Mouse (Mus musculus) cerebellum, adult 11 months (tissue): ENCODE data around the gene Alyref2.
A peak's percentile ranks its signal among the peaks of the same experiment; 100 is the strongest.
"Not testable (repeated sequence)": the region's sequence is repeated elsewhere in the genome, so short reads cannot be mapped to it uniquely, and the experiment has no call there.

Experiments
- DNase-seq: peaks from one replicate; pipeline ENCODE4 v3.0.0; 2022

The Alyref2 gene

DNA sequence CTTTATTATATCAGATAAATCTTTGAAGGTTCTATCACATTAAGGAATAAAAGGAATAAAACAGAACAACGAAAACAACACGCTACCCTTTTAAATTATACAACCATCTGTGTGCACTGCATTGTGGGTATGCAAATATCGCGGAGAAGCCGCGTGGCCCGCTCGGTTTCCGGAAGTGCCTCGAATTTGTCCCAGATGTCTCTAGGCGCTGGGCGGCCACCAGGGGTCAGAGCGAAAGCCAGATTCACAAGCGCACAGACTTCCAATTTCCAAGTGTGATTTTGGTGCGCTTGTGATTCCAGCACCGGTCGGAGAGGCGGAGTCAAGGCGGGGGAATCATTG is at the start of gene Alyref2:
Gene Alyref2 (plus strand): TSS at position 229 of the 342 bp plus-strand sequence.
- peak; percentile 86 for DNase-seq

DNA sequence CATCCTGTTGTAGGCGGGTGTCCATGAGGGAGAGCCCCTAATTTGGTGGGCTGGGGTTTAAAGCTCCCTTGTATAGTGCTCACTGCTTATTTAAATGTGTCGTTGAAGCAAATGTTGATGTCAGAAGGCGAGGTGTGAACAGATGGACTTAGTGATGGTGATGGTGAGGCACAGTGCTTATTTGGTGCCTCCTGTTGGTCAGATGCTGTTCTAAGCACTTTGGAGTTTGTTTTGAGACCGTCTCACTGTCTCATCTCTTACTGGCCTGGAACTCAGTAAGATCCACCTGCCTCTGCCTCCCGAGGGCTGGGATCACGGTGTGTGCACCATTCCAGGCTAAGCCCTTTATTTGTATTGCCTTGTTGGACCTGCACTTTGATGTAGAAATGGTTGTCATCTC is 48.4 kb upstream of the Alyref2 start:
- no peak for DNase-seq

DNA sequence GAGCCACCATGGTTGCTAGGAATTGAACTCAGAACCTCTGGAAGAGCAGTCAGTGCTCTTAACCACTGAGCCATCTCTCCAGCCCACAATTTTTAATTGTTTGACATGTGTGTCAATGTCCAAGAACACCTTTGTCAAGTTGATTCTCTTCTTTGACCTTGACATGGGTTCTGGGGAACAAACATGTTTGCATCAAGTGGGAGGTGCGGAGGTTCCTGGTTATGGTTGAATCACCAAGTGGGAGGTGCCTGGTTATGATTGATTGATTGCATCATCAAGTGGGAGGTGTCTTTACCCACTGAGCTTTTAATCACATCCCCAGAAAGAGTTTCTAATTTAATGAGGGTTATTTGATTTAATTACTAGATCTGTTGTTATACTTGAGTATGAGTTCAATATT is 45.7 kb upstream of the Alyref2 start:
- no peak for DNase-seq

DNA sequence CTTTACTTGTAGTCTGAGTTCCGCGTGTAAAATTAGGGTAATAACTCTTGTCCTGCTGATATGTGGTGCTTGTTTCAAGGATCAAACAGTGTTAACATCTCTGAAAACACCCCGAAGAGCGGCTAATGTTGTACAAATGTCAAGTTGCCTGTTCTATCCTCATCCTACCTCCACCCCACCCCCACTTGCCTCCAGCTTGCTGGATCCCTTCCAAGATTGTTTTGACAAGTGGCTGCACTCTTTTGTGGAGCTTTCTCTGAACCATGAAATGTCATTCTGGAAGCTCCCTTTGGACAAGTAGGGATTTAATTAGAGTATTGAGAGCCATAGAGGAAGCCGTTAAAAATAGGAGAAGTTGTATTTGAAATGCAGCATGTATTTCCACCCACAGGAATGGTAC is 43.5 kb upstream of the Alyref2 start:
- no peak for DNase-seq

DNA sequence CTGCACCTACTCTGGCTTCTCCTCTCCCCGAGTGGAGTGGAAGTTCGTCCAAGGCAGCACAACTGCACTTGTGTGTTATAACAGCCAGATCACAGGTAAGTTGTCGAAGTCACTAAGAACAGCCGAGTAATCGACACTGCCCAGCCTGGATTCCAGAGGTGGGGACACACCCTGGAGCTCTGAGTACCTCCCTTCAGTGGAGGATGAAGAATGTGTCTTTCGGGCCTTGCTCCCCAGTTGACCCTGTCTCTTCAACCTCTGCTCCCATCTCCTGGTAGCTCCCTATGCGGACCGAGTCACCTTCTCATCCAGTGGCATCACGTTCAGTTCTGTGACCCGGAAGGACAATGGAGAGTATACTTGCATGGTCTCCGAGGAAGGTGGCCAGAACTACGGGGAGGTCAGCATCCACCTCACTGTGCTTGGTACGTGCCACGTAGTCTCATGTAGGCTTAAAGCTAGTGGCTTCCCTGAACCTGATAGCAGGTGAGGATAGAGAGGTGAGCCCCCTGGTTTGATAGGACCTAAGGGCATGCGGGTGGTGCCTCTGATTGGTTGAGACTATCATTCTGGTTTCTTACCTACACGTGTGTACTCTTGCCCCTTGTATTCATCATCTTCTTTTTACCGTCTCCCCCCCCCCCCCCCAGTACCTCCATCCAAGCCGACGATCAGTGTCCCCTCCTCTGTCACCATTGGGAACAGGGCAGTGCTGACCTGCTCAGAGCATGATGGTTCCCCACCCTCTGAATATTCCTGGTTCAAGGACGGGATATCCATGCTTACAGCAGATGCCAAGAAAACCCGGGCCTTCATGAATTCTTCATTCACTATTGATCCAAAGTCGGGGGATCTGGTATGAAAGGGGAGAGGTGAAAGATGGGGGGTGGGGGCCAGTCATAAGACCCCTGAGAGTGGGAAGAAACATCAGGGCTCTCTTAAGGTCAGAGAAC is 42.5 kb upstream of the Alyref2 start:
- DNase-seq = no peak

DNA sequence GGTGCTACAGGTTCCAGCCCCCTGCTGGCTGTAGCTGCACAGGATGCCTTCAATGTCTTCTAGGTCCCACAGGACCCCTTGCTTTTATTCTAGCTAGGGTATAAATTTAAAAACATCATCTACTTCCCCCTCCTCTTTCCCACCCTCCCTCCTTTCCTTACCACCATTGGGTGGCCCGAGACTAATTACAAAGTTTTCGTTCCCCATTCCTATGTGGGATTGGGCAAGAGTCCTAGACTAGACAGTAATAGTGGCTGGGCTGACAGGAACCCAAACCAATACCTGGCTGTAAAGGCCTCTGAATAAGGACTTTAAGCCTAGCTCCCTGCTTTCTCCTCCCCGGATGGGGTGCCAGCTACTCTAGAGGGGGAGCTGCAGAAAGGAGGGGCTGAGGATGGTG is 40.1 kb upstream of the Alyref2 start:
- no peak for DNase-seq

DNA sequence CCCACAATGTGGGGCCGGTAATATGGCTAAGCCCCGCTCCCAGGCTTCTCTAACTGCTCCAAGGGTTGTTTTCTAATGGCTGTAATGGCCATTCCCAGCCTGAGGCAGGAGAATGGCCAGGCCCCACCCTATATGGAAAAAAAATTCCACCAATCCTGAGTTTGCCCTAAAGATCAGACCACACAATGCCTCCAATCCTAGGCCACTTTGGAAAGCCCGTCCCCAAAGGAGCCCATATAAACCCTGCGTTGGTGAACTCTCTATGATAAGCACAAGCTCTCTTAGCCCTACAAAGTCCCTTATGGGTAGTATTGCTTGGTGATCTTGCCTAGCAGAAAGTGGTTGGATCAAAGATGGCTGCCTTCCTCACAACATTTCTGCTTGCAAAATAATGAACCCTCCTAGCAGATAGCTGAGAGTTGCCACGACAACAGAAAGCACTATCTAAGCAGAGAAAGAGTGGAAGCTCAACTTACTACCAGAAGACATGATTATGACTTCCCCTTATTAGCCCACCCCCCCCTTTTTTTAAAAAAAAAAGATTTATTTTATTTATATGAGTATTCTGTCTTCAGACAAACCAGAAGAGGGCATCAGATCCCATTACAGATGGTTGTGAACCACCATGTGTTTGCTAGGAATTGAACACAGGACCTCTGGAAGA is 37.4 kb upstream of the Alyref2 start:
- DNase-seq = no peak

DNA sequence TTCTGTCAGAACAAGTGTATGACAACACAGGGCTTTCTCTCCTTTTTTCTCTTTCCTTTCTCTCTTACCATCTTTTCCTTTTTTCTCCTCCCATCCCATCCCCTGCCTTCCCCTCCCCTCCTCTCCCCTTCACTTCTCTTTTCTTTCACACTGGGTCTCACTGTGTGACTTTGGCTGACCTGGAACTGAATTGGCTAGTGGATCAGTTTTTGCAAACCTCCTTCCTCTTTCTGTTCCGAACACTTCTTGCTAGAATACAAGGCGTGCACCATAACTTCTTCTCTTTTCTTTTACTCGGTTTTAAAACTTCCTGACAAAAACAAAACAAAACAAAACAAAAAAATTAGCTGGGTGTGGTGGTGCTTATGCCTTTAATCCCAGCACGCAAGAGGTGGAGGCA is 36.7 kb upstream of the Alyref2 start:
- DNase-seq = no peak

DNA sequence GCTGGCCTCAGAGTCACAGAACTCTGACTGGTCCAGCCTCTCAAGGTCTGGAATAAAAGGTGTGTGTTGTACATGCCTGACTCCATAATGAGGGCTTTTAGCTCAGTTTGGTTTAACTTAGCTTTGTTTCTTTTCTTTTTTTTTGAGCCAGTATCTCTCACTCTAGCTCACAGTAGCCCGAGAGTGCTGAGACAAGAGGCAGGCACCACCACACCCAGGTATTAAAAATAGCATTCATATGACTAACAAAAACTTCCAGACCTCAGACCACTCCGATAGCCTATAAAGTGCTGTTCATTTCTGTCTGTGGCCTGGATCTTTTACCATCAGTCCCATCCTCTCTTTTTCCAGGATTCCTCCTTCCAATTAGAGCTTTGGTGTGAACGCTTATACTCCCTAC is 33.6 kb upstream of the Alyref2 start:
- DNase-seq = no peak

DNA sequence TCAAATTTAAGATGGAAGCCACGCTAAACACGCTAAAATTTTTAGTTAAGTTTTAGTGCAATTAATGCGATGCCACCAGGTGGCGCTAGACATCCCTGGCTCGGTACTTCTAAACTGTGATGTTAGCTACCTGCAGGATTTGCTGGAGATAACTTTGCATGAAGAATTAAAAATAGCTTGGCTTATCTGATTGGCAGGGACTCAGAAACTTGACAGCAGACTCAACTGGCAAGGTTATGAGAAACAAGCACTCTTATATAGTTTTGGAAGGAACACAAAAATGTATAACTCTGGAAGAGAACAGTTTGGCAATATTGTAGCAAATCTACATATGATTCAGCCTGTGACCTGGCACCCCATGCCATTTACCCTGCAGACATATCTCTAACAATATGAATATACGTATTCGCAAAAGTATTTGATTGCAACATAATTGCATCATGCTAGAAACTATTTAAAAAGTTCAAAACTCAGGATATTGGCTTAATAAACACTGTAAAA is 32.9 kb upstream of the Alyref2 start:
- DNase-seq = peak; percentile 34

DNA sequence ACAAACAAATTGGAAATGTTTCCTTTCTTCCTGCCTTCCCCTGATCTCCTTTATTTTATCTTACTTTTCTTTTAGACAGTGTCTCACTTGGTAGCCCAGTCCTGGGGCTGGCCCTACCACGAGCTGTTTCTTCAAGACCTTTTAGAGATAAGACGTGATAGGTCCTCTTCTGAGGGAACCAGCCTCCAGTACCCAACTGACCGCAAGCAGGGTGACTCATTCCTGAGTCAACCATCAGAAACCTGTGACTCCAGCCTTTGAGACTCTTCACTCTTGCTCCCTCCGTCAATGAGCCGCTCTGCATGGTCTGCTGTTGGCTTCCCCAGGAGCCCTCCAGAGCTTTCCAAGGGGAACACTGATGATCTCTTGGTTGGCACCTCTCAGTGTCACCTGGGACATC is 32.4 kb upstream of the Alyref2 start:
- no peak for DNase-seq

DNA sequence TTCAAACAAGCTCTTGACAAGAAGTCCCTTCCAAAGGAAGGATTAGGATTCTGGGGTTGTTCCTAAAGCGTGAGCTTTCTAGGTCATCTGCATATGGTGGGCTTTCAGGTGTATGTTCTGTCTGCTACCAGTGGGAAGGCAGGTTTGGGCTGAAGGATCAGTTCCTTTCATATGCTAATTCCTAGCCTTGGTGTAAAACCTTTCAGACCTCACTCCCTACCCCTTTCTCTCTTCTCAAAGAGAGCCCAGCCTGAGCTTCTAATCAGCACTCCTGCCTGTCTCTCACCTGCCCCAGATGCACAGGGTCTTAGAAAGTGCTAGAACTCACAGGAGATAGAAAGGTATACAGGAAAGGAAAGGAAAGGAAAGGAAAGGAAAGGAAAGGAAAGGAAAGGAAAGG is 31.8 kb upstream of the Alyref2 start:
- no peak for DNase-seq

DNA sequence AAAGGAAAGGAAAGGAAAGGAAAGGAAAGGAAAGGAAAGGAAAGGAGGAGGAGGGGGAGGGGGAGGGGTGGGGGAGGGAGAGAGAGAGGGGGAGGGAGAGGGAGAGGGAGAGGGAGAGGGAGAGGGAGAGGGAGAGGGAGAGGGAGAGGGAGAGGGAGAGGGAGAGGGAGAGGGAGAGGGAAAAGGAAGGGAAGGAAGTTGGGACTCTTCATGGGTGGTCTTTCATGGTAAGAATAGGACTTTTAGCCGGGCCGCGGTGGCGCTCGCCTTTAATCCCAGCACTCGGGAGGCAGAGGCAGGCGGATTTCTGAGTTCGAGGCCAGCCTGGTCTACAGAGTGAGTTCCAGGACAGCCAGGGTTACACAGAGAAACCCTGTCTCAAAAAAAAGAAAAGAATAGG is 31.3 kb upstream of the Alyref2 start:
- DNase-seq = not testable (repeated sequence)

DNA sequence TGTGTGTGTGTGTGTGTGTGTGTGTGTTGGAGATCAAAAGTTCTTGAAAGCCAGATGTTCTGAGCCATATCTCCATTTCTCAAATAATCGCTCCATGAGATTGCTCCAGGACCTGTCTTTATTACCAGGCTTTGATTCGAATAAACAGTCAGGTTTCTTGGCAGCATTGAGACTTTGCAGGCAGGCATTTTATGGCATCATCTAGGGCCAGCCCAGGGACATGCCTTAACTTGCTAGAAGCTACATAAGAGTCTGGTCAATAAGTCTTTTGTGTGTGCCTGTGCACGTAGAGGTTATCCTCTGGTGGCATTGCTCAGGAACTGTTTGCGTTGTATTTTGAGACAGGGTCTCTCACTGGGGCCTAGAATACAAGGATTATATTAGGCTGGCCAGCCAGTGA is 29.8 kb upstream of the Alyref2 start:
- DNase-seq = no peak

DNA sequence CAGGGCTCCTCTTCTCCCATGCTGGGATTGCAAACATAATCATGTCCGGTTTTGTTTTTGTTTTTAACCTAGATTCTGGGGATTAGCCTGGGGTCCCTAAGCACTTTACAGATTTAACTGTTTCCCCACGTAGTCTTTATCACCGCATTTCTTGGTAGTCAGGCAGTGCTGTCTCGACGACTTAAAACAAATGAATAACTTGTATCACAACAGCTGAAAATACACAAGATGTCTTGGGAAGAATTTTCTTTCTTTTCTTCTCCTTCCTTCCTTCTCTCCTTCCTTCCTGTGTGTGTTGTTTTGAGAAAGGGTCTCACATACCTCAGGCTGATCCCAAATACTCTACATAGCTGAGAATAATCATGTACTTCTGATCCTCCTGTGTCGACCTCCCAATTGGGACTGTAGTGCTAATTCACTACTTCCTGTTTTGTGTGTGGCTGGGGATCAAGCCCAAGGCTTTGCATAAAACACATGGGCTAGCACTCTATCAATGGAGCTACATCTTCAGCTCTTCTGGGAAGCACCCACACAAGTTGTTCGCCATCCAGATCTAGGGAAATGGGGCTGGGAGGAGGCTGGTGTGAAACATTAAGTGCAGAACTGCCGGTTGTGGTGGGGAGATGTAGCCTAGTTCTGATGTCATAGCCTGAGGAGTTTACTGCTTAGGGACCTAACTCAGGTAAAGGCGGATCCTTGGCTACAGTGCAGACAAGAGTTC is 29.2 kb upstream of the Alyref2 start:
- DNase-seq = no peak

DNA sequence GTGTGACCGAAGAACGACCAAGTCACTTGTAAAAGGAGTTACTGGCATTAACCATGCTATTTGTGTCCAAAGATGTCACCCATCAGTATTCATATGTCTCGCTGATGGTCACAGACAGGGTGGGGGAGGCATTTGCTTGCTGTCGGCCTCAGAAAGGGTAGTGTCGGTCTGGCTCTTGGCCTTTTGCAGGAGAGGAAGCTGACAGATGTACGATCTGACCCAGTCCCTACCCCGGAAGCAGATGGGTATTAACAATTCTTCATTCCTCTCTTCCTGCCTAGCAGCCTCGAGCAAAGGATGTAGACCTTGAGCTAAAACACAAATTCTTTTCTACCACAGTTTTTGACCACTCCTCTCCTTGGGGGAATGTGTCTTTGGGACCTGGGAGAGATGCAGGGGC is 26.2 kb upstream of the Alyref2 start:
- DNase-seq = no peak

DNA sequence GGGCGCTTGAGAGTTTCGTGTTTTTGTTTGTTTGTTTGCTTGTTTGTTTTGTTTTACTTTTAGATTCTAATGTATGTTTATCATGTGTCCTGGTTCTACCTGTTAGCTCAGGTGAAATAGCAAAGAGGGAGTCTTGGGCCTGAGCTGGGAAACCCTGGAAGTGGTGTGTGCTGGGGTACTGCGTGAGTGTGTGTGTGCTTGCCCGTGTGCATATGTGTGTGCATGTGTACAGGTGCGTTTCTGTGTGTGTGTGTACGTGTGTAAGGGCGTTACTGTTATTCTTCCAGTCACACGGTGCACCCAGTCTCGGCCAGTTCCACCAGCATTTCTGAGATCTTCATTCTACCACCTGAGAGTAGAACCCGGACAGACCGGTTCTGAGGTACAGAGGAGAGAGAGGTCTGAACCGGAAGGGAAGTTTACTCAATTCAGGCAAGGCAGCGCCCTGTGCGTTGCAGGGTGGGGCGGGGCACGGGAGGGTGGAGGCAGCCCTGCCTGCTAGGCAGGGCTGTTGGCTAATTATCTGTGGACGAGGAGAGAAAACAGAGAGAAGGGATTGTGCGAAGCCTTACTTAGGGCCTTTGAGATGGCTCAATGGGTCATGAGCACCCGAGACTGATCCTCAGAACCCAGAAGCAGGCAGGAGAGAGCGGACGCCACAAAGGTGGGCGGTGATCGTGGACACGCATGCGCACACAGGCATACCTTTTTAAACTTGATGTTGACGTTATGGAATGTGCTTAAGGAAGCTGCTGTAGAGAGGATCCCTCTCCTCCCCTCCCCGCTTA is 25.3 kb upstream of the Alyref2 start:
- DNase-seq = no peak

DNA sequence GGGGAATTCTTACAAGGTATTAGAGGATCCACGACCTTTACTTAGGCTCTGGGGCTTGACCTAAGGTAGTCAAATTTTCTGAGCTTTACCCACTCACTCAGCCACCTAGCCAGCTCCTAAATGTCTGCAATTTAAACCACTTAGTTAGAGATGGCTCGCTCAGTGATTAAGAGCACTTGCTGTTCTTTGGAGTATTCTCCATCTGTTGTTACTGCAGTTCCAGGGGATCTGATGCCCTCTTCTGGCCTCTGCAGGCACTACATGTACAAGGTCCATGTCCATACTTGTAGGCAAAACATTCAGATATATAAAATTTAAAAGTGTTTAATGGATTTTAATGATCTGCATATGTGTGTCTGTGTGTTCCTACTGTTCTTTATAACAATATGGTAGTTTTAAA is 24.3 kb upstream of the Alyref2 start:
- peak; percentile 47 for DNase-seq

DNA sequence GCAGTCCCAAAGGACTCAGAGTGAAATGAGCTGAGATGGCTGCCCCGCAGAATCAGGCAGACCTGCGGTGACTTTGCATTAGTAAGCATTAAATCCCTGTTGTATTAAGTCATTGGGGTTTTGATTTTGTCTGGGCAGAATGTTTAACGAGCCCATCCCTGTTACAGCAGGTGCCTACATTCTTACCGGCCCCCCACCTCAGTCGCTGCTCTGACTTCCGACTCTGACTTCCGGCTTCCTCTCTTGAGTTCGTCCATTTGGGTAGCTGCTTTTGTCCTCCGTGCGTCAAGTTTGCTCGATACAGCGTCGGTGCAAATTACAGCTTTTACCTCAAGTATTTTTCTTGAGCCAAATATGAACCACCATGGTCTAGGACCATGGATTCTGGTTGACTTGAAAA is 9.0 kb upstream of the Alyref2 start:
- no peak for DNase-seq

DNA sequence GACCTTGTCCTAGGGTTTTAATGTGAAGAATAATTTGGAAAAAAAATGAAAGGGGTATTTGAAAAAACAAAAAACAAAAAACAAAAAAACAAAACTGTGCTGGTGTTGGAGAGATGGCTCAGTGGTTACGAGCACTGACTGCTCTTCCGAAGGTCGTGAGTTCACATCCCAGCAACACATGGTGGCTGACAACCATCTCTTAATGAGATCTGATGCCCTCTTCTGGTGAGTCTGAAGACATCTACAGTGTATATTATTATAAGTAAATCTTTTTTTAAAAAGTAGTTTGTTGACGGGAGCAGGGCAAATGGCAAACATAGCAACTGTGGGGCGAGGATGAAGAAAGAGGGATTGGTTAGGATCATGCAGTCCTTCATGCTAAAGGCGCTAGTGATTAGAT is 7.9 kb upstream of the Alyref2 start:
- DNase-seq = no peak

DNA sequence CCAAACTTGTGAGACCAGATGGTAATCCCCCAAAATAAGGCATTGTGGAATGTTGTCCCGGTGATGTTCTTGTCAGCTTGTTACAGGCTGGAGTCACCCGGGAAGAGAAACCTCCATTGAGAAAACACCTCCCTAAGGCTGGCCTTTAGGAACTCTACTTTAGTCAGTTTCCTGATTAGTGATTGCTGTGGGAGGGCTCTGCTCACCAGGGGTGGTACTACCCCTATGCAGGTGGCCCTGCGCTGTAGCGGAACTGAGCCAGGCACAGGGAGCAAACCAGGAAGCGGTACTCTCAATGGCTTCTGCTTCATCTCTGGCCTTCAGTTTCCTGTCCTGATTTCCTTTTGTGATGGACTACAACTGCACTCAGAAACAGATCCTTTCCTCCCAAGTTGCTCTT is 3.4 kb upstream of the Alyref2 start:
- no peak for DNase-seq

DNA sequence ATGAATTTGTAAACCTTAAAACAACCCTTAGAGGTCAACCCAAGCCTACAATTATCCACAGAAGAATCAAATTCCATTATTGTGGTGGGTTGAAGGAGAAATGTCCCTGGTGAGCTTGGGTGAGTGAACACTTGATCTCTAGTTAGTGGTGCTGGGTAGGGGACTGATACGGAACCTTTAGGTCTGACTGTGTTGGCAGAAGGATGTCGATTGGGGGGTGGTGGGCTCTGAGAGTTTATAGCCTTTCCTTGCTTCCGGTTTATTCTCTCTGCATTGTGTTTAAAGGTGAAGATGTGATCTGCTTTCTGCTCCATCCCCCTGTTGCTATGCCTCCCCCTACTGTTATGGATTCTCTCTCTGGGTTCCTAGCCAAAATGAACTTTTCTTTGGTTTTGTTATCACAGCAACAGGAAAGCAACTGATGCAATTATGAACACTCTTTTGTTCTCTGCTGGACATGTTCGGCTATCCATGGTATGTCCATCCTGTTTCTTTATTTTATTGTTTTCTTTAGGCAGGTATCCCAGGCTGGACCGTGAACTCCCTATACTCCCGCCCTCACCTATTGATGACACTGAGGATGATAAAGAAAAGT is 2.2 kb upstream of the Alyref2 start:
- DNase-seq = no peak
